Mouse (Mus musculus): ENCODE measurements around the gene March1.

DNA sequence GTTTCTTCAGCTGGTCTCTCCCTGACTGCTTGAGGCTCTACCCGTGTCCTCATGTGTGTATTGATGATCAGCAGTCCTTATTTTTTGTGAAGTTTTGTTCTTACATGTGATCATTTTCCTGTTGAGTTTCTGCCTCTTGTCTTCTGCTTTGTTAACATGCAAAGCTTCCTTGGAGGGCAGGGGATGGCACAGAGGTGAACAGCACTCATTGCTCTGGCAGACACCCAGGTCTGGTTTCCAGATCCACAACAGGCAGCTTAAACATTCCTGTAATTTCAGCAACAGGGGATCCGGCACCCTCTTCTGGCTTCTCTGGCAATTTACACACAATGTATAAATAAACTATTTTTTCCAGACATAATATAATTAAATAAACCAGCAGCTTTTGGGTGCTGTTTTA, 652.4 kb downstream of the March1 start:
- no peak for TF ChIP-seq POLR2AphosphoS5 (IDR thresholded peaks at IDR 0.05; ENCODE audit: borderline replicate concordance, low read depth, low read length)
- TF ChIP-seq KAT2A (conservative IDR thresholded peaks at IDR 0.05; ENCODE audit: low read depth, low read length) = no peak
- no peak for TF ChIP-seq USF1 (IDR thresholded peaks at IDR 0.05; ENCODE audit: low read depth, low read length)
- no peak for TF ChIP-seq HCFC1 (IDR thresholded peaks at IDR 0.05; ENCODE audit: low read depth, low read length)

Measured in MEL (cell line).